Mouse (Mus musculus) kidney, adult 9 months (tissue): ENCODE results near the gene Acot3.
"Not testable (repeated sequence)": the region's sequence is repeated elsewhere in the genome, so short reads cannot be mapped to it uniquely, and the experiment has no call there.

ENCODE experiments used
- DNase-seq: peaks from one replicate; pipeline ENCODE4 v3.0.0; 2022

Gene Acot3

GRCm38 (mm10) chr12:84051937-84052474 lies at the start of gene Acot3:
Gene Acot3, plus strand, starts transcription at chr12:84052144.
- no peak for DNase-seq

GRCm38 (mm10) chr12:84003866-84004265 lies 48.1 kb upstream of the Acot3 start:
- no peak for DNase-seq

DNA sequence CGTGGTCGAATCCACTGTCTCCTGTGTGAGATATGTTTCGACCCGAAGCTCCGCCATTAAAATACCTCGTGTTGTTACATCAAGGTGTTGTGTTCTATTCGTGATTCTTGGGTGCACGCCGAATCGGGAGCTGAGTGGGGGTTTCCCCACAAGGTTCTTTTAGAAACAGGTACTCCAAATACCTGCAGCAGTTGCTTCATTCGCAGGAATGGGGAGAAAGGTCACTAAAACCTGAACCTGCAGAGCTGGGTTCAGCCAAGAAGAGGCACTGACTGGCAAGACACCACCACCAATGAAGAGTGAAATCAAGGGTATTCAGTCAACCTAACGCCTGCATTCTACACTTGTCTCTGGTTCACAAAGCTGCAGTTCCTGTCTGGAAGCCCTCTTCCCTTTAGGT lies 43.7 kb upstream of the Acot3 start:
- peak; percentile 57 for DNase-seq

DNA sequence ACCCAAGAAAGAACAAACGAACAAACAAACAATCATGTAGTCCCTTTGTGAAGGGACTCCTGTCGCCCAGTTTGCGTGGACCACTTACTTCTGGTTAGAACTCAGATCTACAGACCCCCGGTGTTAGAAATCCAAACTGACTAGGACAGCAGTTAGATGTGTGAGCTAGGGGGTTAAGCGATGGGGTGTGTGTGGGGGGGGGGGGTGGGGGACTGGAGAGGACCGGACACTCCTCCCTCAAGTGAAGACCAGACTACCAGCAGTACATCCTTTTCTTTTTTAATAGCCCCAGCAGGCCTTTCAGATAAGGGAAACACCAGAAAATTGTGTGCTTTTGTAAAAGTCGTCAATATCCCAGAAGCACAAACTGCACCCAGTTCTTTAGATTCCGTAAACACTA lies 43.2 kb upstream of the Acot3 start:
- DNase-seq, result no peak

- DNase-seq, result peak; percentile 87
These were observed 42.6 kb upstream of the Acot3 start, which contains the start of gene Acot1 for GRCm38 (mm10) chr12:84009171-84009965. Gene Acot1, plus strand, starts transcription at chr12:84009490.

GRCm38 (mm10) chr12:84010201-84010600 lies 41.7 kb upstream of the Acot3 start:
- DNase-seq, result no peak

DNA sequence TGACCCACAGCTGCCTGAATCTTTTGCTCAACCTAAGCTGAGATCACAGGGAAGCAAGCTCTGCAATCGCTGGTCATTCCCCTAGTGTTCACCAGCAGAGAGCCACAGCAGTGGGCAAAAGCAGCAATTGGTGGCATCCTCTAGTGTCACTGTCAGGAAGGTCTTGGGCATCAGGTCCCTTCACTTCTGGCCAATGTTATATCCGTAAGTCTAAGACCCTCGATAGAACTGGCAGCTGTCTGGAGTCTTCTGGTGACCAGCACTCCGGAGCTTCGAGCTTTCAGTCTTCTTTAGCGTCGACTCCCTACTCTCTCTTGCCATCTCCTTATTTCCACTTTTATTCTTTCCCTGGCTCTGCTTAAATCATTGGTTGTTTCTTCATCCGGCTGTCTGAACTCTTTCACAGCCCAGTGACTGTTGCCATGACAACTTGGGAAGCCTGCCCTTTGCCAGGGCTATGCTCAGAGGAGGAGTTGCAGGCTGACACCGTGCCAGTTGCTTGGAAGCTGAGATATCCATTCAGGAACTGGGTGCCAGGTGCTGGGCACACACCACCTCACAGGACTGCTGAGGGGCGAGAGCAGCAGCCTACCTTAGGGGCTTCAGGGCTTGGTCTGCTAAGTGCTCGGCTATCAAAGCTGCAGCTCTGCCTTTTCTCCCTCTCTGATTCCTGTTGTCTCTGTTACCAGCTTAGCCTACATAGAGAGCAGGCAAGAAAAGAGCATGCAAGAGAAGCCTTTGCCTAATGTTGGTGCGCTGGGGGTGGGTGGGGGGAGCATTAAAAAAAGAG lies 40.5 kb upstream of the Acot3 start:
- peak; percentile 98 for DNase-seq

- DNase-seq, result no peak
These were observed 38.8 kb upstream of the Acot3 start for GRCm38 (mm10) chr12:84013130-84013529.

GRCm38 (mm10) chr12:84013701-84014100 lies 38.2 kb upstream of the Acot3 start:
- no peak for DNase-seq

- peak; percentile 97 for DNase-seq
These were observed 31.4 kb upstream of the Acot3 start for GRCm38 (mm10) chr12:84020528-84020927.

GRCm38 (mm10) chr12:84022266-84022665 lies 29.7 kb upstream of the Acot3 start:
- DNase-seq, result not testable (repeated sequence)

GRCm38 (mm10) chr12:84023052-84023745 lies 28.7 kb upstream of the Acot3 start:
- peak; percentile 54 for DNase-seq

GRCm38 (mm10) chr12:84025888-84026287 lies 26.1 kb upstream of the Acot3 start:
- no peak for DNase-seq

GRCm38 (mm10) chr12:84028328-84028727 lies 23.6 kb upstream of the Acot3 start:
- DNase-seq, result not testable (repeated sequence)

DNA sequence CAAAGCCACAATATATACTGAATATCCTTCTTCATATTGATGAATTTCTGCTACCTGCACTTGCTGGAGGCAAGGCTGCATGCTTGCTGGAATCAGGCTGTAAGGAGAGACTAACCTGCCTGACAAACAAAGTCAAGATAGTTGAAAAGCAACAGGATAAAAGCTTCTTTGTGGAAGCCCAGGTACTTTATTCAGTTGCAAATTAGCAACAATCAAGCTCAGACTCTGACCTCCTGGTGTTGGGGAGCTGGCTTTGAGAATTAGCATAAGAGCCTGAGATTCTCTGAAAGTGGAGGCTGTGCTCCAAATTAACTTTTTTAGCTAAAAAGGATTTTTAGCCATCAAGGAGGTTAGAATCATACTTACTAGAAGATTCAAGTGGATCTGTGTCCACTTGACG lies 22.9 kb upstream of the Acot3 start:
- not testable (repeated sequence) for DNase-seq

GRCm38 (mm10) chr12:84030659-84031332 lies 21.1 kb upstream of the Acot3 start:
- DNase-seq, result peak; percentile 88

DNA sequence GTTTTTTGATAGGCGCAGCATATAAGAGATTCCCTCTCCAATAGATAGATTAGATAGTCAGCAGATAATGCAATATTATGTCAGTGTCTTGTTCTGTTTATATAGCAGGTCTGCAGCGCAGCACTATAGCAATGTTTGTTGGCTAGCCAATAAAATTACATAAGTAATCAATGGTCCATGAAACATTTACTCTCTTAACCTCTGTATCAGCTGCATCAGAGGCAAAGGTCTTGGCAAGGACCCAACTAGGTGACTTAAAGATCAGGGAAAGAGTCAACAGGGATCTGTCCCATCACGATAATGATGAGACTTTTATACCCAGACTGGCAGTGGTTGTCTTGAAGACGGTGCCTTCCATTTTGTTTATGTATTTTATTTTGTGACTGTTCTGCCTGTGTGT lies 19.1 kb upstream of the Acot3 start:
- peak; percentile 53 for DNase-seq

GRCm38 (mm10) chr12:84033302-84033701 lies 18.6 kb upstream of the Acot3 start:
- DNase-seq, result peak; percentile 60

GRCm38 (mm10) chr12:84034108-84034507 lies 17.8 kb upstream of the Acot3 start:
- no peak for DNase-seq

GRCm38 (mm10) chr12:84038241-84038640 lies 13.7 kb upstream of the Acot3 start, which contains the start of gene Acot4:
Gene Acot4, plus strand, starts transcription at chr12:84038379.
- peak; percentile 93 for DNase-seq

- peak; percentile 87 for DNase-seq
These were observed 13.2 kb upstream of the Acot3 start, which contains the start of gene Gm49366 for GRCm38 (mm10) chr12:84038691-84039111. Gene Gm49366, plus strand, starts transcription at chr12:84038935.

GRCm38 (mm10) chr12:84042248-84042647 lies 9.7 kb upstream of the Acot3 start:
- DNase-seq, result peak; percentile 93
